Mouse (Mus musculus): ENCODE data around the gene Xdh.

GRCm38 (mm10) chr17:73845632-73846031 lies 104.4 kb downstream of the Xdh start:
- TF ChIP-seq MAFK (IDR thresholded peaks at IDR 0.05; ENCODE audit: insufficient read depth, low read depth, low read length) (no peak), ZNF384 (IDR thresholded peaks at IDR 0.05; ENCODE audit: low read depth, low read length) (no peak), ZC3H11A (IDR thresholded peaks at IDR 0.05; ENCODE audit: borderline replicate concordance, low read depth, low read length) (no peak)

All from ES-E14 (cell line).